Mouse (Mus musculus) MEL (cell line): ENCODE results near the gene Drd1.

Experiments
- ELF1 ChIP-seq: IDR thresholded peaks from 2 replicates; pipeline ENCODE4 v1.6.1; 2014; ENCODE audit warnings: low read depth, mild to moderate bottlenecking, inconsistent platforms, low read length, improper control_type of control experiment, moderate library complexity
- JUND ChIP-seq: IDR thresholded peaks from 2 replicates; pipeline ENCODE4 v1.6.1; 2011; ENCODE audit warnings: low read depth, mild to moderate bottlenecking, improper control_type of control experiment, low read length
- TCF12 ChIP-seq: IDR thresholded peaks from 2 replicates; pipeline ENCODE4 v1.6.1; 2014; ENCODE audit warnings: low read depth, mild to moderate bottlenecking, inconsistent platforms, low read length, improper control_type of control experiment, moderate library complexity

DNA sequence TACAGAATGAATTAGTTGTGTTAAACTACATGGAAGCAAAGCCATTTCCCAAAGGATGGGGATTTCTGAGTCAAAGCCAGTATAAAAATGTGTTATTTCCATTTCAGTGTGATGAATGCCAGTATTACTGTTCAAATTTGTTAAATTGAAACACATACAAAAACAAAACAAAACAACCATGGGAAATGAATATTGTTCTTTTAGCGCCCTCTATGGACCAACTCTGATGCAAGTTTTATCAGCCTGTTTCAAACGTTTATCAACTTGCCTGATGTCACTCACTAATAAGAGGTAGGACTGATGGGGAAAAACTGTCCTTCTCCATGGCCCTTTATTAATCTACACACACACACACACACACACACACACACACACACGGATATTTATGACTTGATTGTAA is 7.8 kb upstream of the Drd1 start:
- TF ChIP-seq ELF1 = no peak
- TF ChIP-seq JUND = no peak
- TF ChIP-seq TCF12 = no peak
